Mouse (Mus musculus): ENCODE measurements around the gene Stt3a. TPM values are rescaled to one million over a fixed set of nuclear protein-coding genes. Genes with fewer than 3 reads are reported as not detected.

The Stt3a gene
- total RNA-seq (2021): 10 to 100 TPM; 77.5 to 91.3 TPM
- long read RNA-seq, experiment 1, full-length matches to known transcripts: 81 of 94 reads
- long read RNA-seq, experiment 1, partial matches to known transcripts: 8 of 94 reads
- long read RNA-seq, experiment 1, other reads (novel, unspliced or antisense): 5 of 94 reads
- long read RNA-seq, experiment 2, full-length matches to known transcripts: 52 of 63 reads
- long read RNA-seq, experiment 2, partial matches to known transcripts: 4 of 63 reads
- long read RNA-seq, experiment 2, other reads (novel, unspliced or antisense): 7 of 63 reads

GRCm38 (mm10) chr9:36767203-36768143, at the start of gene Stt3a:
TSS of gene Stt3a (minus strand) at chr9:36767679.
- peak; percentile 99 for DNase-seq

GRCm38 (mm10) chr9:36814486-36814885, 47.0 kb upstream of the Stt3a start:
- no peak for DNase-seq

- no peak for DNase-seq
These were observed 40.8 kb upstream of the Stt3a start for GRCm38 (mm10) chr9:36808126-36808785.

- DNase-seq: no peak
These were observed 37.9 kb upstream of the Stt3a start for GRCm38 (mm10) chr9:36805256-36805975.

- DNase-seq: no peak
These were observed 36.4 kb upstream of the Stt3a start for GRCm38 (mm10) chr9:36803926-36804325.

GRCm38 (mm10) chr9:36803386-36803785, 35.9 kb upstream of the Stt3a start:
- DNase-seq: no peak

GRCm38 (mm10) chr9:36802951-36803350, 35.5 kb upstream of the Stt3a start:
- no peak for DNase-seq

- DNase-seq: no peak
These were observed 34.5 kb upstream of the Stt3a start for GRCm38 (mm10) chr9:36801961-36802360.

GRCm38 (mm10) chr9:36796781-36797555, 29.5 kb upstream of the Stt3a start, which contains the start of gene Ei24:
TSS of gene Ei24 (minus strand) at chr9:36797393.
- peak; percentile 97 for DNase-seq

- DNase-seq: no peak
These were observed 28.7 kb upstream of the Stt3a start for GRCm38 (mm10) chr9:36796224-36796623.

GRCm38 (mm10) chr9:36795556-36795955, 28.1 kb upstream of the Stt3a start:
- DNase-seq: no peak

GRCm38 (mm10) chr9:36794487-36794886, 27.0 kb upstream of the Stt3a start:
- DNase-seq: no peak

GRCm38 (mm10) chr9:36792191-36792590, 24.7 kb upstream of the Stt3a start:
- DNase-seq: no peak

- DNase-seq: no peak
These were observed 16.4 kb upstream of the Stt3a start for GRCm38 (mm10) chr9:36783921-36784320.

GRCm38 (mm10) chr9:36769048-36769413, 1.6 kb upstream of the Stt3a start:
- DNase-seq: no peak

- peak; percentile 46 for DNase-seq
These were observed 923 bp upstream of the Stt3a start for GRCm38 (mm10) chr9:36768156-36769047.

- DNase-seq: no peak
These were observed 3.1 kb downstream of the Stt3a start for GRCm38 (mm10) chr9:36764378-36764777.

GRCm38 (mm10) chr9:36727034-36727755, 40.3 kb downstream of the Stt3a start, which contains the start of gene Chek1:
TSS of gene Chek1 (minus strand) at chr9:36727065.
- DNase-seq: no peak

All from gastrocnemius, postnatal 10 days (tissue).